Comparison of ENCODE assay signal across 20 mouse cellular contexts in the genomic region with DNA sequence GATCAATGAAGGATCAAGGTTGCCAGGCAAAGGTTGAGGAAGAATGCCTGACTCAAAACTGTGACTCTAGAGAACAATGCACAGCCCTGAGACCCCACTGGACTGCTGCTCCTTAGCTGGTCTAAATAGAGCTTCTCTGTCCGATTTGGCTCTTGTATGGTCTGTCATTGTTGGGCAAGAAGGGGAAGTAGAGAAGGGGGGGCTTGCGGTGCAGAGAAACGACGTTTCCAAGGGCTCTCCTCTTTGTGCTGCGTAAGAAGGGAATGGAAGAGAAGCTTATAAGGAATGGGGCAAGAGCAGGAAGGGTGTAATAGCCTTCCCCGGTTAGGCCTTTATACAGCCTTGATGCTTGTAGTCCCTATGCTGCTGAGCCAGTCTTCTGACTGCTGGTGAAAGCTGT. TPM values are rescaled to one million over a fixed set of nuclear protein-coding genes. Genes with fewer than 3 reads are reported as not detected.
DNase-seq lines count a peak whose midpoint lies in the region; ATAC-seq lines count a peak whose summit lies in the region.
"Had no signal": no experiment of that assay in that cellular context is flagged by ENCODE, and none has a peak within 500 bp of the region (broad histone marks: within the 10 kb centered on the region; RNA-seq: fewer than 3 reads in every experiment).

No protein-coding gene starts in this region.

- peaks cover 37% of the 10 kb centered on the region for H3K36me3 ChIP-seq in midbrain, embryonic 11.5 days (ENCODE audit: control insufficient read depth, insufficient read depth, low read length)
- peaks cover 42% of the 10 kb centered on the region for H3K36me3 ChIP-seq in midbrain, embryonic 16.5 days (ENCODE audit: control insufficient read depth, insufficient read depth, low read length)
- peaks cover 15% of the 10 kb centered on the region for H3K36me3 ChIP-seq in hindbrain, embryonic 11.5 days (ENCODE audit: control insufficient read depth, insufficient read depth, low read length)

- DNase-seq in midbrain, embryonic 11.5 days (ENCODE audit: low spot score, missing footprints) = peak; percentile 54
- no peak for DNase-seq in hindbrain, embryonic 11.5 days (ENCODE audit: low spot score)
- DNase-seq: adrenal gland, adult 2 months; adrenal gland, postnatal 10 days; adrenal gland, postnatal 25 days; cerebellum, adult 11 months; cerebellum, adult 18-20 months; cerebellum, adult 8-10 months; cerebellum, adult 9-11 months; cerebellum, postnatal 14 days; cerebellum, postnatal 36 days; forebrain, postnatal 0 days had no signal

- no peaks in the 10 kb centered on the region for H3K27me3 ChIP-seq in midbrain, embryonic 11.5 days (ENCODE audit: control insufficient read depth, insufficient read depth, low read length)
- H3K27me3 ChIP-seq in midbrain, embryonic 16.5 days (ENCODE audit: control insufficient read depth, insufficient read depth, low read depth, low read length) = no peaks in the 10 kb centered on the region
- no peaks in the 10 kb centered on the region for H3K27me3 ChIP-seq in hindbrain, embryonic 11.5 days (ENCODE audit: control insufficient read depth, insufficient read depth, low read length)
- H3K27me3 ChIP-seq: embryonic facial prominence, embryonic 12.5 days; forebrain, embryonic 13.5 days; forebrain, embryonic 15.5 days had no signal

- 61% methylated on average over 6 of the region's 6 CpGs for WGBS in midbrain, embryonic 11.5 days
- WGBS in midbrain, embryonic 16.5 days = 54% methylated on average over 6 of the region's 6 CpGs
- 78% methylated on average over 6 of the region's 6 CpGs for WGBS in hindbrain, embryonic 11.5 days

- no peak overlapping the region for H3K27ac ChIP-seq in midbrain, embryonic 11.5 days (ENCODE audit: low read depth, low read length)
- H3K27ac ChIP-seq in midbrain, embryonic 16.5 days (ENCODE audit: low read length) = no peak overlapping the region
- no peak overlapping the region for H3K27ac ChIP-seq in hindbrain, embryonic 11.5 days (ENCODE audit: low read depth, low read length)
- H3K27ac ChIP-seq: embryonic facial prominence, embryonic 10.5 days; embryonic facial prominence, embryonic 12.5 days; forebrain, embryonic 13.5 days; forebrain, embryonic 15.5 days had no signal

- no peak for ATAC-seq in midbrain, embryonic 11.5 days (ENCODE audit: low FRiP score)
- ATAC-seq in midbrain, embryonic 16.5 days = no peak
- ATAC-seq in granulocyte monocyte progenitor cell, adult 5-6 weeks (replicated peaks; ENCODE audit: poor library complexity, severe bottlenecking) = peak; percentile 78
- peak; percentile 71 for ATAC-seq in megakaryocyte progenitor cell, adult 5-6 weeks (replicated peaks; ENCODE audit: poor library complexity)
- no peak for ATAC-seq in monocyte, adult 5-6 weeks (replicated peaks; ENCODE audit: insufficient number of reproducible peaks, low FRiP score, low TSS enrichment, poor library complexity, severe bottlenecking)
- no peak for ATAC-seq in hindbrain, embryonic 11.5 days (ENCODE audit: low FRiP score)
- ATAC-seq: forebrain, embryonic 13.5 days; forebrain, embryonic 15.5 days; forebrain, postnatal 0 days had no signal

- no peaks in the 10 kb centered on the region for H3K4me1 ChIP-seq in midbrain, embryonic 11.5 days (ENCODE audit: control insufficient read depth, insufficient read depth, low read length)
- no peaks in the 10 kb centered on the region for H3K4me1 ChIP-seq in midbrain, embryonic 16.5 days (ENCODE audit: control insufficient read depth, insufficient read depth, low read length)
- no peaks in the 10 kb centered on the region for H3K4me1 ChIP-seq in hindbrain, embryonic 11.5 days (replicated peaks; ENCODE audit: control insufficient read depth, insufficient read depth, low read length)
- H3K4me1 ChIP-seq: embryonic facial prominence, embryonic 10.5 days; embryonic facial prominence, embryonic 12.5 days; forebrain, embryonic 13.5 days; forebrain, embryonic 15.5 days had no signal

- H3K9ac ChIP-seq in midbrain, embryonic 11.5 days (ENCODE audit: low read length) = no peak overlapping the region
- no peak overlapping the region for H3K9ac ChIP-seq in midbrain, embryonic 16.5 days (ENCODE audit: low read depth, low read length)
- H3K9ac ChIP-seq in hindbrain, embryonic 11.5 days (ENCODE audit: low read depth, low read length) = no peak overlapping the region
- H3K9ac ChIP-seq: embryonic facial prominence, embryonic 12.5 days; forebrain, embryonic 13.5 days; forebrain, embryonic 15.5 days; forebrain, postnatal 0 days had no signal

- H3K4me2 ChIP-seq in midbrain, embryonic 11.5 days = no peak overlapping the region
- no peak overlapping the region for H3K4me2 ChIP-seq in midbrain, embryonic 16.5 days (ENCODE audit: low read length)
- H3K4me2 ChIP-seq in hindbrain, embryonic 11.5 days (replicated peaks; ENCODE audit: low read depth, low read length) = no peak overlapping the region
- H3K4me2 ChIP-seq: embryonic facial prominence, embryonic 12.5 days; forebrain, embryonic 13.5 days; forebrain, embryonic 15.5 days had no signal

- no peak overlapping the region for H3K4me3 ChIP-seq in midbrain, embryonic 11.5 days (ENCODE audit: low read depth, low read length)
- H3K4me3 ChIP-seq in midbrain, embryonic 16.5 days (ENCODE audit: low read depth, low read length) = no peak overlapping the region
- H3K4me3 ChIP-seq in hindbrain, embryonic 11.5 days (ENCODE audit: low read depth, low read length) = no peak overlapping the region
- H3K4me3 ChIP-seq: embryonic facial prominence, embryonic 10.5 days; embryonic facial prominence, embryonic 12.5 days; forebrain, embryonic 13.5 days; forebrain, embryonic 15.5 days had no signal

- H3K9me3 ChIP-seq in midbrain, embryonic 11.5 days (ENCODE audit: control insufficient read depth, low read length) = no peaks in the 10 kb centered on the region
- no peaks in the 10 kb centered on the region for H3K9me3 ChIP-seq in midbrain, embryonic 16.5 days (replicated peaks; ENCODE audit: control insufficient read depth, low read length, poor library complexity, severe bottlenecking)
- H3K9me3 ChIP-seq in hindbrain, embryonic 11.5 days (ENCODE audit: control insufficient read depth, low read length) = no peaks in the 10 kb centered on the region
- H3K9me3 ChIP-seq: embryonic facial prominence, embryonic 10.5 days; embryonic facial prominence, embryonic 12.5 days; forebrain, embryonic 13.5 days; forebrain, embryonic 15.5 days had no signal

RNA-seq across cellular contexts. Expression of a gene that starts 21.8 kb away (rescaled TPM):
- polyA plus RNA-seq in midbrain, embryonic 11.5 days (2014; fragmentation: Nextera tagmentation; extraction: Ambion mirVana) = 46.9 and 52.3 TPM in 2 replicates
- 27.3 and 28.1 TPM in 2 replicates for polyA plus RNA-seq in midbrain, embryonic 16.5 days (2015; fragmentation: Nextera tagmentation; extraction: Ambion mirVana)
- 26.4 and 54.1 TPM in 2 replicates for total RNA-seq in granulocyte monocyte progenitor cell, adult 5-6 weeks (2014; fragmentation: Nextera tagmentation)
- 37.1 and 37.4 TPM in 2 replicates for total RNA-seq in granulocyte monocyte progenitor cell, adult 5-6 weeks (2017)
- 27.7 and 29.5 TPM in 2 replicates for total RNA-seq in megakaryocyte progenitor cell, adult 5-6 weeks (2015)
- total RNA-seq in megakaryocyte progenitor cell, adult 5-6 weeks (2017) = 30.5 and 42.6 TPM in 2 replicates
- total RNA-seq in monocyte, adult 5-6 weeks (2017) = 19.4 to 49.5 TPM (median 24.4 TPM) in 3 replicates
- polyA plus RNA-seq in hindbrain, embryonic 11.5 days (2014; fragmentation: Nextera tagmentation; extraction: Ambion mirVana) = 42.3 and 45.8 TPM in 2 replicates

RNA-seq across cellular contexts. Expression of a gene that starts 22.2 kb away (rescaled TPM):
- polyA plus RNA-seq in midbrain, embryonic 11.5 days (2014; fragmentation: Nextera tagmentation; extraction: Ambion mirVana) = 6.9 and 8.3 TPM in 2 replicates
- 7.6 and 8.8 TPM in 2 replicates for polyA plus RNA-seq in midbrain, embryonic 16.5 days (2015; fragmentation: Nextera tagmentation; extraction: Ambion mirVana)
- total RNA-seq in granulocyte monocyte progenitor cell, adult 5-6 weeks (2014; fragmentation: Nextera tagmentation) = 16.3 and 17.1 TPM in 2 replicates
- total RNA-seq in granulocyte monocyte progenitor cell, adult 5-6 weeks (2017) = 9.5 and 10.0 TPM in 2 replicates
- total RNA-seq in megakaryocyte progenitor cell, adult 5-6 weeks (2015) = 16.6 and 17.9 TPM in 2 replicates
- 7.1 and 8.4 TPM in 2 replicates for total RNA-seq in megakaryocyte progenitor cell, adult 5-6 weeks (2017)
- 6.4 to 18.3 TPM (median 16.4 TPM) in 3 replicates for total RNA-seq in monocyte, adult 5-6 weeks (2017)
- polyA plus RNA-seq in hindbrain, embryonic 11.5 days (2014; fragmentation: Nextera tagmentation; extraction: Ambion mirVana) = 8.5 and 9.0 TPM in 2 replicates

RNA-seq across cellular contexts. Expression of a gene that starts 22.3 kb away (rescaled TPM):
- 16.9 and 22.0 TPM in 2 replicates for polyA plus RNA-seq in midbrain, embryonic 11.5 days (2014; fragmentation: Nextera tagmentation; extraction: Ambion mirVana)
- polyA plus RNA-seq in midbrain, embryonic 16.5 days (2015; fragmentation: Nextera tagmentation; extraction: Ambion mirVana) = 23.1 and 23.2 TPM in 2 replicates
- 29.0 and 30.3 TPM in 2 replicates for total RNA-seq in granulocyte monocyte progenitor cell, adult 5-6 weeks (2014; fragmentation: Nextera tagmentation)
- 20.0 and 28.8 TPM in 2 replicates for total RNA-seq in granulocyte monocyte progenitor cell, adult 5-6 weeks (2017)
- total RNA-seq in megakaryocyte progenitor cell, adult 5-6 weeks (2015) = 18.4 and 28.7 TPM in 2 replicates
- 22.7 and 28.0 TPM in 2 replicates for total RNA-seq in megakaryocyte progenitor cell, adult 5-6 weeks (2017)
- total RNA-seq in monocyte, adult 5-6 weeks (2017) = 3.1 to 10.1 TPM (median 5.5 TPM) in 3 replicates
- polyA plus RNA-seq in hindbrain, embryonic 11.5 days (2014; fragmentation: Nextera tagmentation; extraction: Ambion mirVana) = 19.8 and 20.8 TPM in 2 replicates

RNA-seq across cellular contexts. Expression of a gene that starts 23.1 kb away (rescaled TPM):
- 1.2 and 1.4 TPM in 2 replicates for polyA plus RNA-seq in midbrain, embryonic 11.5 days (2014; fragmentation: Nextera tagmentation; extraction: Ambion mirVana)
- 7.4 and 7.5 TPM in 2 replicates for polyA plus RNA-seq in midbrain, embryonic 16.5 days (2015; fragmentation: Nextera tagmentation; extraction: Ambion mirVana)
- not detected in 2 replicates for total RNA-seq in granulocyte monocyte progenitor cell, adult 5-6 weeks (2014; fragmentation: Nextera tagmentation)
- 0.05 TPM in 1 of 2 replicates, not detected in the other for total RNA-seq in granulocyte monocyte progenitor cell, adult 5-6 weeks (2017)
- not detected in 2 replicates for total RNA-seq in megakaryocyte progenitor cell, adult 5-6 weeks (2015)
- not detected in 2 replicates for total RNA-seq in megakaryocyte progenitor cell, adult 5-6 weeks (2017)
- 0.19 to 0.97 TPM in 2 of 3 replicates, not detected in the other for total RNA-seq in monocyte, adult 5-6 weeks (2017)
- 0.49 and 1.0 TPM in 2 replicates for polyA plus RNA-seq in hindbrain, embryonic 11.5 days (2014; fragmentation: Nextera tagmentation; extraction: Ambion mirVana)

RNA-seq across cellular contexts. Expression of a gene that starts 35.4 kb away (rescaled TPM):
- polyA plus RNA-seq in midbrain, embryonic 11.5 days (2014; fragmentation: Nextera tagmentation; extraction: Ambion mirVana) = 9.0 and 11.4 TPM in 2 replicates
- polyA plus RNA-seq in midbrain, embryonic 16.5 days (2015; fragmentation: Nextera tagmentation; extraction: Ambion mirVana) = 45.1 and 48.5 TPM in 2 replicates
- total RNA-seq in granulocyte monocyte progenitor cell, adult 5-6 weeks (2014; fragmentation: Nextera tagmentation) = 20.8 and 34.3 TPM in 2 replicates
- total RNA-seq in granulocyte monocyte progenitor cell, adult 5-6 weeks (2017) = 17.5 and 28.2 TPM in 2 replicates
- total RNA-seq in megakaryocyte progenitor cell, adult 5-6 weeks (2015) = 16.3 and 16.7 TPM in 2 replicates
- total RNA-seq in megakaryocyte progenitor cell, adult 5-6 weeks (2017) = 24.3 and 43.2 TPM in 2 replicates
- 30.7 to 48.3 TPM (median 36.2 TPM) in 3 replicates for total RNA-seq in monocyte, adult 5-6 weeks (2017)
- polyA plus RNA-seq in hindbrain, embryonic 11.5 days (2014; fragmentation: Nextera tagmentation; extraction: Ambion mirVana) = 9.2 and 9.6 TPM in 2 replicates

Comparison
In these comparisons a context has a peak if more than half of its experiments do, and no peak if none do; other contexts are left out.
1. ATAC-seq: peak in granulocyte monocyte progenitor cell, adult 5-6 weeks (single experiment) and megakaryocyte progenitor cell, adult 5-6 weeks (single experiment); none in midbrain, embryonic 11.5 days (single experiment), midbrain, embryonic 16.5 days (single experiment), monocyte, adult 5-6 weeks (single experiment) and hindbrain, embryonic 11.5 days (single experiment).